Mouse (Mus musculus) intestine, embryonic 14.5 days (tissue): ENCODE measurements at regions not wholly inside any gene's neighbourhood (a gene's known extent, or its start where the extent isn't known, plus 50 kb on each side); places are given as distances from the start of the nearest gene placed in this dataset.

ENCODE experiments used
- ATAC-seq: fragments of 200-750 bp; cut with Nextera tagmentation; replicated peaks from 2 replicates; pipeline ENCODE4 v1.8.0; 2017; ENCODE audit warnings: low read depth, moderate number of reproducible peaks, moderate TSS enrichment, moderate library complexity; ENCODE audit not compliant: low FRiP score, low TSS enrichment
- DNase-seq: peaks from one replicate; pipeline ENCODE4 v3.0.0-alpha.2; 2018; ENCODE audit warnings: low spot score
- H3K27ac ChIP-seq: fragments of 300-500 bp; sonication (generic); 2 replicates; pipeline ENCODE4 v1.5.1; 2014; ENCODE audit warnings: low read depth, mild to moderate bottlenecking, control low read depth
- H3K27me3 ChIP-seq: fragments of 300-500 bp; sonication (generic); replicated peaks from 2 replicates; pipeline ENCODE4 v1.6.1; 2014; ENCODE audit warnings: low read length, control low read depth; ENCODE audit not compliant: control insufficient read depth, insufficient read depth
- H3K36me3 ChIP-seq: fragments of 300-500 bp; sonication (generic); 2 replicates; pipeline ENCODE4 v1.6.1; 2014; ENCODE audit warnings: low read length, control low read depth; ENCODE audit not compliant: control insufficient read depth, insufficient read depth
- H3K4me1 ChIP-seq: fragments of 300-500 bp; sonication (generic); replicated peaks from 2 replicates; pipeline ENCODE4 v1.6.1; 2014; ENCODE audit warnings: low read length, control low read depth, mixed read lengths; ENCODE audit not compliant: control insufficient read depth, insufficient read depth
- H3K4me2 ChIP-seq: fragments of 300-500 bp; sonication (generic); 2 replicates; pipeline ENCODE4 v1.6.1; 2014; ENCODE audit warnings: low read length
- H3K4me3 ChIP-seq: fragments of 300-500 bp; sonication (generic); 2 replicates; pipeline ENCODE4 v1.5.1; 2014; ENCODE audit warnings: low read depth, low read length, control low read depth, mixed read lengths
- H3K9ac ChIP-seq: fragments of 300-500 bp; sonication (generic); 2 replicates; pipeline ENCODE4 v1.6.1; 2014; ENCODE audit warnings: mild to moderate bottlenecking, low read length
- H3K9me3 ChIP-seq: fragments of 300-500 bp; sonication (generic); 2 replicates; pipeline ENCODE4 v1.6.1; 2016; ENCODE audit warnings: low read length, control low read depth; ENCODE audit not compliant: control insufficient read depth
- WGBS: fragments of 180-500 bp; shearing (Covaris S2); extraction: QIAGEN DNeasy Blood & Tissue Kit; methylation state at CpG from one replicate; pipeline ENCODE4 v1.1.7; 2014; 5-methylcytosine and 5-hydroxymethylcytosine counted together

DNA sequence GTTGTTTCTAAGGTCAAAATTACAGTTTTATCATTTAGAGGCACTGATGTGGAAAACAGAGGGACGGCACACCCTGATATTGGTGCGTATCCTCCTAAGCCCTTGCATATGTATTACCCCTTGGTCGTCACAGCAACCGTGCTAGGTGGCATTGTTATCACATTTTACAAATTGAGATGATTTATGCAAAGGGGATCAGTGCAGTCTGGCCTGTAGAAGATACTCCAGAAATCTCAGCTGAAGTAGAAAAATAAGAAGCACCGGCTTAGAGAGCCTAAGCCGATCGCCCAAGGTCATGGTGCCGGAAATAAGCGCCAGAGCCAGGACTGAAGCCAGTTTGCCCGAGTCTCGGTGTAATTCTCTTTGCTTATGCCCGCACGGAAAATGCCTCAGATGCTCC lies 280.7 kb downstream of the Ttll7 start:
- DNase-seq (no peak), ATAC-seq (no peak)
- Histone ChIP-seq H3K27ac (no peak overlapping the region), H3K9ac (no peak overlapping the region), H3K4me1 (no peaks in the 10 kb centered on the region), H3K36me3 (no peaks in the 10 kb centered on the region), H3K9me3 (no peaks in the 10 kb centered on the region), H3K4me2 (no peak overlapping the region), H3K27me3 (no peaks in the 10 kb centered on the region), H3K4me3 (no peak overlapping the region)
- 87% methylated on average over 13 of the region's 13 CpGs for WGBS

DNA sequence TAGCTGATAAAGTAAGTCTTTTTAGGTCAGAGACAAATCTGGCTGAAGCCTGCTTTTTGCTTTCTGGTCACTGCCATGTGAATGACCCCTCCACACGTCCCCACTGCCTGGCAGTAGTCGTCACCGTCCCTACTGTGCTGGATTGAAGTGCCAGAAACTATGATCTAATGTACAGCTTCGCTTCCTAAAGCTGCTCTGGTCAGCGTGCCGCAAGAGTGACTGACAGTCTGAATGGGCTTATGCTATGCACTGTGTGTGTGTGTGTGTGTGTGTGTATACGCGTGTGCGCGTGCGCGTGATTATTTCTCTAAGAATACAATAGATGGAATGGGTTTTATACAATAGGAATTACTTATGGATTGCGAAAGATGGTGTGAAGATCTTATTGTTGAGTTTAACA lies 281.2 kb downstream of the Ttll7 start:
- H3K27ac ChIP-seq = no peak overlapping the region
- H3K4me1 ChIP-seq = no peaks in the 10 kb centered on the region
- H3K27me3 ChIP-seq = no peaks in the 10 kb centered on the region
- 90% methylated on average over 13 of the region's 13 CpGs for WGBS
- no peak for ATAC-seq
- no peaks in the 10 kb centered on the region for H3K9me3 ChIP-seq
- no peaks in the 10 kb centered on the region for H3K36me3 ChIP-seq
- no peak overlapping the region for H3K4me3 ChIP-seq
- no peak for DNase-seq
- H3K9ac ChIP-seq = no peak overlapping the region
- H3K4me2 ChIP-seq = no peak overlapping the region

DNA sequence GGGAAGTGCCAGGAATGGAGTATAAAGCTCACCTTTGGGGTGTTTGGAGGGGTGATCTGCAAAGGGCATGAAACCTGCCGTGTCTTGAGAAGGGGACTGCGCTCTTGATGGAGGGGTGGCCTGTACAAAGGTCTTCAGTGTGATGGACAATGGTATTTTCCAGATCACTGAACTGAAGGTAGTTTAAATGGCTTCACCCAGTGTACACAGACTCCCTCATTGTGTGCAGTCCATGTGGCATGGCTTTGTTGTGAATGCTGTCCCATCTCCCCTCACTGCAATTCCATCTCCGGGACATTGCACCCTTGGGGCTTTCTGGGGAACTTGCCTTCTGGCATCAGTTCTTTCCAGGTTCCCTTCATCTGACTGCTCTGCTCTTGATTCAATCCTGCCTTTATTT lies 288.2 kb downstream of the Ttll7 start:
- ATAC-seq = no peak
- Histone ChIP-seq H3K9ac (no peak overlapping the region), H3K4me3 (no peak overlapping the region), H3K27me3 (no peaks in the 10 kb centered on the region), H3K9me3 (no peaks in the 10 kb centered on the region), H3K4me1 (no peaks in the 10 kb centered on the region), H3K27ac (no peak overlapping the region), H3K4me2 (no peak overlapping the region), H3K36me3 (no peaks in the 10 kb centered on the region)
- DNase-seq = no peak
- 88% methylated on average over 3 of the region's 3 CpGs for WGBS

DNA sequence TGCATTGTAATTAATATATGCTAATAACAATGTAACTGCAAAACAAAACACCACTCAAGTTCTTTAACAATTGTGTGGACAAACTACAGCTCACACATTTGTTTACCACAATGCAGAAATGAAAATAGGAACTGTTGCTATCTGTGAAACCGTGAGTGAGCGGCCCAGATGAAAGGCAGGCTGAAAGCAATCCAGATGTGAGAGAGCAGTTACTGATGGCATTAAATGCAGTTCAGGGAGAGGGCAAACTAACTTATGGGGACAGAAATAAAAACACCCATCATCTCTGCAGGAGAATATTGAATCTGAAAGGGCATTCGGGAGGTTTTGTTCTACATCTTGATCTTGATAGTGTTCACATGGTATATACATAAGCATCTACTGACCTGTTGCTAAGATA lies 301.3 kb downstream of the Ttll7 start:
- H3K36me3 ChIP-seq = no peaks in the 10 kb centered on the region
- H3K27ac ChIP-seq = no peak overlapping the region
- 53% methylated on average over 3 of the region's 3 CpGs for WGBS
- no peak for ATAC-seq
- H3K27me3 ChIP-seq = no peaks in the 10 kb centered on the region
- no peak overlapping the region for H3K9ac ChIP-seq
- DNase-seq = no peak
- H3K4me2 ChIP-seq = no peak overlapping the region
- no peaks in the 10 kb centered on the region for H3K4me1 ChIP-seq
- H3K9me3 ChIP-seq = no peaks in the 10 kb centered on the region
- no peak overlapping the region for H3K4me3 ChIP-seq

DNA sequence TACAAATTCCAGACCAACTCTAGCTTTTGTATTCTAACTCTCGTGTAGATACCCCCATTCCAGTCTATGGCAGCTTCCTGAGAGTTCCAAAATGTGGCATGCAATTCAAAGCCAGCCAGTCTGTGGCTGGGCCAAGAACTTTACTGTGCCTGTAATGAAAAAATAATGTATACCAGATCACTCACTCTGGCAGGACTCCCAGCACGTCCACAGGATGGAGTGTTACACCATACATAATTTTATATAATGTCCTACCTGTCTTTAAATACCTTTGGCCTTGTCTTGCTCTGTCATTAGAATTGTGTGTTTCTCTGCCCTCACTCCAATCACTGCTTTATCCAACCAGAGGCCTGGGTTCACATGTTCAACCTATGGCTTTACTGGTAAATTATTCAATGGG lies 301.8 kb downstream of the Ttll7 start:
- H3K36me3 ChIP-seq = no peaks in the 10 kb centered on the region
- H3K9me3 ChIP-seq = no peaks in the 10 kb centered on the region
- 50% methylated on average over 2 of the region's 2 CpGs for WGBS
- H3K4me2 ChIP-seq = no peak overlapping the region
- H3K4me3 ChIP-seq = no peak overlapping the region
- ATAC-seq (no peak), DNase-seq (no peak)
- no peak overlapping the region for H3K9ac ChIP-seq
- no peak overlapping the region for H3K27ac ChIP-seq
- no peaks in the 10 kb centered on the region for H3K27me3 ChIP-seq
- H3K4me1 ChIP-seq = no peaks in the 10 kb centered on the region

DNA sequence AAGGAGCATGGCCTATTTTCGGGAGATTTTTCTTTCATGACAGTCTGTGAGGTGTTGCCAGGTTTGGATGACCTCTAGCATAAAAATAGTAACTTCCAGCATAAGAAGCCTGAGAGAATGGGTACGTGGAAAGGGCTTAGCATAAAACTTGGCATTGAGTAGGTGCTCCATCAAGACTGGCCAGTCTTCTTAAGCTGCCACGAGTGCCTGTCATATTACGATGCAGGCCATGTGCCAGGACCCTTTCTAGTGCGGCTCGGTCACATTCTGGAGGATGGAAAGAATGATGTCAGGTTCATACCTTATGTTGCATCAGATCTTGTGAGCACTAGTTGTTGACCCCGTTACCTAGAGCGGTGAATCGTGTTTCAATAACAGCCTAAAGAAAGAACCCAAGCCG lies 311.0 kb downstream of the Ttll7 start:
- no peak for ATAC-seq
- 83% methylated on average over 10 of the region's 10 CpGs for WGBS
- DNase-seq = no peak
- Histone ChIP-seq H3K27ac (no peak overlapping the region), H3K9me3 (no peaks in the 10 kb centered on the region), H3K4me3 (no peak overlapping the region), H3K9ac (no peak overlapping the region), H3K4me2 (no peak overlapping the region), H3K27me3 (no peaks in the 10 kb centered on the region), H3K36me3 (no peaks in the 10 kb centered on the region), H3K4me1 (0 out of 2 replicates have a peak, but pooled peaks cover 4% of the 10 kb centered on the region)

DNA sequence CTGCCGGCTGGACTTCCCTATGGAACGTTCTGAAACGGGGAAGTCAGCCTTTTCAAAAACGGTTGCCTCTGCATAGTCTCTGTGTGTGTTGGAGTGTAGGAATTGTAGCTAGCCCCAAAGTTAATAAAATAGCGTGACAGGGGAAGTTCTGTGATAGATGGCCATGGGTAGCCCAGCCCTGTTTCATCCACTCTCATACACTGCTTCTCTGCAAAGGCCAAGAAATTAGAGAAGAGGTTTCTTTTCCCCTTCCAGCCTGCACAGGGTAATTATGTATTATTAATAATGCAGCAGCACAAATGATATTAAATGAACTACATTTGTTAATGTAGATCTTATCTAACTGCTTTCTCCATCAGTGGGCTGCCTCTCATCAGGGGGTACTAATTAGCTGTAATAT lies 311.4 kb downstream of the Ttll7 start:
- WGBS = 78% methylated on average over 5 of the region's 5 CpGs
- Histone ChIP-seq H3K9me3 (no peaks in the 10 kb centered on the region), H3K9ac (no peak overlapping the region), H3K4me2 (no peak overlapping the region), H3K27ac (no peak overlapping the region), H3K27me3 (no peaks in the 10 kb centered on the region), H3K4me3 (no peak overlapping the region), H3K36me3 (no peaks in the 10 kb centered on the region), H3K4me1 (0 out of 2 replicates have a peak, but pooled peaks cover 4% of the 10 kb centered on the region)
- DNase-seq (no peak), ATAC-seq (no peak)

DNA sequence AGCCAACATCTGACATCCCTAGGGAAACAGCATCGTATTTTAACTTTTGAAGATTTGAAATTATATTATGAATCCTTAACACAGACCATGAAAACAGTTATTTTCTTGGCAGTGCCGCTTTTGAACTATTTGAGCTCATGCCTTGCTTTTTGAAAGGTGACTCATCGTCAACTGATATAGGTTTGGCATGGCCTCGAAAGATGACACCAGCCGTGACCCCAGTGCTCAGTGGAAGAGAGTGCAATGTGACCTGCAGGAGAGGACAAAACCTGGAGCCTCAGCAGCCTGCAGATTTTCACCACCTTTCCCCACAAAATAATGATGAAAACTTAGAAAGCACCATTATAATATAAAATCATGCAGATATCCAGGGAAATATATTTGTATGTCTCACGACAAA lies 312.8 kb downstream of the Ttll7 start:
- H3K9me3 ChIP-seq = no peaks in the 10 kb centered on the region
- H3K4me1 ChIP-seq = 0 out of 2 replicates have a peak, but pooled peaks cover 4% of the 10 kb centered on the region
- no peaks in the 10 kb centered on the region for H3K27me3 ChIP-seq
- H3K4me2 ChIP-seq = no peak overlapping the region
- no peak overlapping the region for H3K27ac ChIP-seq
- no peaks in the 10 kb centered on the region for H3K36me3 ChIP-seq
- DNase-seq = no peak
- no peak for ATAC-seq
- 85% methylated on average over 6 of the region's 6 CpGs for WGBS
- no peak overlapping the region for H3K4me3 ChIP-seq
- H3K9ac ChIP-seq = no peak overlapping the region

DNA sequence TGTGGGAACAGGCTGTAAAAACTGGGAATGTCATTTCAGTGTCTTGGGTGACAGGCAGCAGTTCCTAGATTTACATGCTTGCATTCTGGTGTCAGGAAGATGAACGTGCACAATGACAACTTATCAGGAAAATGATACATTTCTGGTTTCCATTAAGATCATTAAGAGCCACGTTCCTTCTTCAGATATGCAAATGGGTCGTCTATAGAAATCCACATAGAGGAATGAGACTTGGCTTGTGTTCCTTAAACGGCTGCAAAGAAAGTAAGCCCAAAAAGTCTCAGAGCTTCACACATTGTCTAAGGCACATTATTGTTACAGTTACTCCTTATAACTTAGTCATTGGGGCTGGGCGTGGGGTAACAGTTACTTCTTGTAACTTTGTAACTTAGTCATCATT lies 314.4 kb downstream of the Ttll7 start:
- Histone ChIP-seq H3K4me2 (no peak overlapping the region), H3K36me3 (no peaks in the 10 kb centered on the region), H3K9ac (no peak overlapping the region), H3K27ac (no peak overlapping the region), H3K9me3 (no peaks in the 10 kb centered on the region), H3K27me3 (no peaks in the 10 kb centered on the region), H3K4me1 (0 out of 2 replicates have a peak, but pooled peaks cover 4% of the 10 kb centered on the region), H3K4me3 (no peak overlapping the region)
- WGBS = 75% methylated on average over 5 of the region's 5 CpGs
- no peak for ATAC-seq
- no peak for DNase-seq
